Comparison of ENCODE assay signal across 8 mouse cellular contexts in the genomic region with DNA sequence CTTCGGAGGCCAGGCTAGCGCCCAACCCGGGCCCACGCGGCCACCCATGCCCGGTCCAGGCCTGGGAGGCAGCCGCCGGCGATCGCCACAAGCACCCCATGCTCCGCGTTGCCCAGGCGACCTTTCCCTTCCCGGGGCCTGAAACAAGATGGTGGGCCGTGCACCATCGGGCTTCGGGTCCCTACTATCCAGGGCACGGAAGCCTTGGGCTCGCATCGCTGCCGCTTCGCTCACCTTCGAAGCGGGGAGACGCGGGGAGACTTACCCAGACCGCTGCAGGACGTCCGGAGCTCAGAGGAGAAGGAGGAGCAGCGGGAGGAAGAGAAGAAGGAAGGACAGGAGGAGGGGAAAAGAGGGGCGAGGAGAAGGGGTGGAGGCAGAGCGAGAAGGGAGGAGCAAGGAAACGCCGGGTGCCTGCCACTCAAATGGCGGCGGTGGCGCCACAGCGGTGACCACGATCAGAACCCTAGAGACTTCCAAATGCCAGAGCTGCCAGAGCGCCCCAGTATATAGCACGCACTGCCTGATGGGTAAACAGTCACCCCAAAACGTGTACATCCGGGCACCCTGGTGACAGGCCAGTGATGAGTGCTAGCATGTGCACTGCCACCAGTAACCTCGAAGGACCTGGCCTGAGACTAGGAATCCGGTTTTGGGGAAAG. TPM values are rescaled to one million over a fixed set of nuclear protein-coding genes. Genes with fewer than 3 reads are reported as not detected.
DNase-seq lines count a peak whose midpoint lies in the region; ATAC-seq and TF ChIP-seq lines count a peak whose summit lies in the region.

Zfp280c (minus strand) TSS at position 406 of the 662 bp plus-strand sequence.

- no peaks in the 10 kb centered on the region for H3K27me3 ChIP-seq in embryonic facial prominence, embryonic 14.5 days (replicated peaks; ENCODE audit: control insufficient read depth, insufficient read depth, low read length)
- no peaks in the 10 kb centered on the region for H3K27me3 ChIP-seq in heart, adult 2 months (ENCODE audit: control insufficient read depth, insufficient read depth, low read length)
- H3K27me3 ChIP-seq in limb, embryonic 15.5 days, result no peaks in the 10 kb centered on the region

- ATAC-seq in embryonic facial prominence, embryonic 14.5 days (ENCODE audit: low read depth), result peak; percentile 94
- ATAC-seq in limb, embryonic 15.5 days (ENCODE audit: insufficient number of reproducible peaks, low FRiP score, low TSS enrichment, low read depth), result peak; percentile 83

- TF ChIP-seq EP300 in heart, adult 2 months (IDR thresholded peaks at IDR 0.05; ENCODE audit: insufficient read depth, low read depth, low read length), result no peak

- peaks cover 15% of the 10 kb centered on the region for H3K36me3 ChIP-seq in embryonic facial prominence, embryonic 14.5 days (ENCODE audit: control insufficient read depth, insufficient read depth, low read length)
- no peaks in the 10 kb centered on the region for H3K36me3 ChIP-seq in heart, adult 2 months (ENCODE audit: control insufficient read depth, insufficient read depth, low read length)
- H3K36me3 ChIP-seq in limb, embryonic 15.5 days, result 0 out of 2 replicates have a peak, but pooled peaks cover 6% of the 10 kb centered on the region

- peak; percentile 72 for DNase-seq in 3T3-L1 (ENCODE audit: low read depth, low spot score)
- DNase-seq in adrenal gland, postnatal 4 days (ENCODE audit: low spot score in 2 of 2), result peak; percentile 33 to 39
- DNase-seq in embryonic facial prominence, embryonic 14.5 days (ENCODE audit: low spot score), result peak; percentile 84
- DNase-seq in heart, adult 2 months, result peak; percentile 72 to 73
- DNase-seq in kidney, adult 9 months, result peak; percentile 72
- DNase-seq in monocyte, adult 2 months (ENCODE audit: low read depth in 1 of 2, low spot score in 2 of 2), result peak; percentile 16 to 51
- DNase-seq in spleen, postnatal 36 days (ENCODE audit: low spot score in 2 of 2), result peak; percentile 71 to 75

- TF ChIP-seq CTCF in heart, adult 2 months (IDR thresholded peaks at IDR 0.05), result no peak

- H3K79me2 ChIP-seq in heart, adult 2 months (replicated peaks; ENCODE audit: control insufficient read depth, insufficient read depth, low read length), result no peaks in the 10 kb centered on the region; the same call in 1 of the 2 replicates

- peak within 1 kb of the TSS; percentile 60 for H3K4me3 ChIP-seq in embryonic facial prominence, embryonic 14.5 days (ENCODE audit: low read depth, low read length)
- H3K4me3 ChIP-seq in heart, adult 2 months, result peak within 1 kb of the TSS; percentile 56
- H3K4me3 ChIP-seq in limb, embryonic 15.5 days, result peak within 1 kb of the TSS; percentile 61

- H3K4me1 ChIP-seq in embryonic facial prominence, embryonic 14.5 days (ENCODE audit: control insufficient read depth, insufficient read depth, low read length), result no peaks in the 10 kb centered on the region
- H3K4me1 ChIP-seq in heart, adult 2 months (ENCODE audit: control insufficient read depth, insufficient read depth, low read length), result no peaks in the 10 kb centered on the region
- H3K4me1 ChIP-seq in limb, embryonic 15.5 days, result no peaks in the 10 kb centered on the region

- H3K27ac ChIP-seq in embryonic facial prominence, embryonic 14.5 days (replicated peaks; ENCODE audit: low read depth, low read length), result peak within 1 kb of the TSS; percentile 77
- peak within 1 kb of the TSS; percentile 61 for H3K27ac ChIP-seq in heart, adult 2 months
- peak within 1 kb of the TSS; percentile 87 for H3K27ac ChIP-seq in limb, embryonic 15.5 days

- TF ChIP-seq POLR2A in heart, adult 2 months (IDR thresholded peaks at IDR 0.05; ENCODE audit: insufficient read depth, low read depth, low read length), result peak; percentile 63; the same call in 1 of the 2 replicates

- intact Hi-C loops in heart, adult 2 months (cut with DNase I), result no loop called here

- H3K9me3 ChIP-seq in embryonic facial prominence, embryonic 14.5 days (ENCODE audit: control insufficient read depth, low read length), result no peaks in the 10 kb centered on the region
- H3K9me3 ChIP-seq in limb, embryonic 15.5 days, result no peaks in the 10 kb centered on the region

- 18% methylated on average over 35 of the region's 45 CpGs for WGBS in embryonic facial prominence, embryonic 14.5 days
- WGBS in heart, adult 2 months, result 19% methylated on average over 41 of the region's 45 CpGs
- WGBS in limb, embryonic 15.5 days, result 23% methylated on average over 45 of the region's 45 CpGs

- H3K4me2 ChIP-seq in embryonic facial prominence, embryonic 14.5 days (ENCODE audit: low read depth, low read length), result peak within 1 kb of the TSS; percentile 54
- H3K4me2 ChIP-seq in limb, embryonic 15.5 days, result peak within 1 kb of the TSS; percentile 50

- H3K9ac ChIP-seq in embryonic facial prominence, embryonic 14.5 days (ENCODE audit: low read depth, low read length), result peak within 1 kb of the TSS; percentile 77
- peak within 1 kb of the TSS; percentile 85 for H3K9ac ChIP-seq in heart, adult 2 months (ENCODE audit: low read depth, low read length)
- H3K9ac ChIP-seq in limb, embryonic 15.5 days, result peak within 1 kb of the TSS; percentile 63

RNA-seq across cellular contexts. Expression of gene Zfp280c, which starts in this region (rescaled TPM):
- 10 to 100 TPM; 26.3 to 27.1 TPM for total RNA-seq in adrenal gland, postnatal 4 days (2021)
- polyA plus RNA-seq in embryonic facial prominence, embryonic 14.5 days (2014; fragmentation: Nextera tagmentation; extraction: Ambion mirVana), result 12.4 and 15.3 TPM in 2 replicates
- 1 to 10 TPM; 4.5 to 4.8 TPM for total RNA-seq in heart, adult 2 months (2021)
- polyA plus RNA-seq in heart, adult 2 months (2012; rRNA removed), result 2.5 and 5.1 TPM in 2 replicates
- 9.0 and 9.5 TPM in 2 replicates for polyA plus RNA-seq in limb, embryonic 15.5 days (2015; fragmentation: Nextera tagmentation; extraction: Ambion mirVana)

Comparison
In these comparisons a context has a peak if more than half of its experiments do, and no peak if none do; other contexts are left out.
1. Peak in every context shown above with its lines: DNase-seq, ATAC-seq, H3K4me3 ChIP-seq and H3K27ac ChIP-seq.
2. RNA of gene Zfp280c (total RNA-seq): 26.3 to 27.1 TPM in adrenal gland, postnatal 4 days; 4.5 to 4.8 TPM in heart, adult 2 months; every median in the first group is over 4 times any median in the second.
3. DNase-seq: peak in every context shown above with its lines; median percentile 84 in embryonic facial prominence, embryonic 14.5 days; 73 in spleen, postnatal 36 days; 72 in heart, adult 2 months; 72 in 3T3-L1; 72 in kidney, adult 9 months; 36 in adrenal gland, postnatal 4 days; 34 in monocyte, adult 2 months.